Mouse (Mus musculus) layer of hippocampus, adult 18-20 months (tissue): ENCODE measurements at regions not wholly inside any gene's neighbourhood (a gene's known extent, or its start where the extent isn't known, plus 50 kb on each side); places are given as distances from the start of the nearest gene placed in this dataset.
A peak's percentile ranks its signal among the peaks of the same experiment; 100 is the strongest.

ENCODE experiments used
- DNase-seq, 2 experiments: peaks; one replicate each; pipeline ENCODE4 v3.0.0; 2022; ENCODE audit warnings: low spot score in 2 of 2

GRCm38 (mm10) chr17:84030699-84031098 is 157.0 kb downstream of the Zfp36l2 start:
- no peak for DNase-seq

- DNase-seq = peak; percentile 43 to 82
These were observed 159.4 kb downstream of the Zfp36l2 start for GRCm38 (mm10) chr17:84028157-84028970.

- no peak for DNase-seq
These were observed 160.5 kb downstream of the Zfp36l2 start for GRCm38 (mm10) chr17:84027275-84027674.

- peak; percentile 29 to 32 for DNase-seq
These were observed 161.6 kb downstream of the Zfp36l2 start for GRCm38 (mm10) chr17:84026110-84026509.

- DNase-seq = no peak
These were observed 165.4 kb downstream of the Zfp36l2 start for GRCm38 (mm10) chr17:84022358-84022757.

- no peak for DNase-seq
These were observed 168.9 kb downstream of the Zfp36l2 start for GRCm38 (mm10) chr17:84018817-84019216.

GRCm38 (mm10) chr17:84017891-84018290 is 169.9 kb downstream of the Zfp36l2 start:
- DNase-seq = no peak

GRCm38 (mm10) chr17:84014287-84015039 is 166.7 kb upstream of the Haao start:
- peak in 1 of 2 experiments; percentile 13 for DNase-seq

- DNase-seq = no peak
These were observed 162.8 kb upstream of the Haao start for GRCm38 (mm10) chr17:84010492-84011060.

GRCm38 (mm10) chr17:84009966-84010365 is 162.2 kb upstream of the Haao start:
- no peak for DNase-seq

- DNase-seq = peak; percentile 25 to 67
These were observed 161.4 kb upstream of the Haao start for GRCm38 (mm10) chr17:84009194-84009593.

- no peak for DNase-seq
These were observed 160.9 kb upstream of the Haao start for GRCm38 (mm10) chr17:84008682-84009052.

GRCm38 (mm10) chr17:84008035-84008681 is 160.4 kb upstream of the Haao start:
- DNase-seq = no peak

- no peak for DNase-seq
These were observed 159.0 kb upstream of the Haao start for GRCm38 (mm10) chr17:84006748-84007147.

- DNase-seq = no peak
These were observed 156.5 kb upstream of the Haao start for GRCm38 (mm10) chr17:84004237-84004636.

GRCm38 (mm10) chr17:84003489-84004234 is 155.9 kb upstream of the Haao start:
- no peak for DNase-seq

GRCm38 (mm10) chr17:84002939-84003338 is 155.2 kb upstream of the Haao start:
- DNase-seq = no peak

GRCm38 (mm10) chr17:84002327-84002726 is 154.6 kb upstream of the Haao start:
- no peak for DNase-seq

- DNase-seq = no peak
These were observed 152.4 kb upstream of the Haao start for GRCm38 (mm10) chr17:84000115-84000514.

GRCm38 (mm10) chr17:83998972-83999545 is 151.3 kb upstream of the Haao start:
- DNase-seq = no peak

GRCm38 (mm10) chr17:83998341-83998740 is 150.6 kb upstream of the Haao start:
- DNase-seq = no peak
